Mouse (Mus musculus) activated CD4-positive, CD25-positive, alpha-beta regulatory T cell, adult 4 months (primary cell): ENCODE measurements around the gene Rnf220. TPM values are rescaled to one million over a fixed set of nuclear protein-coding genes. Genes with fewer than 3 reads are reported as not detected.

ENCODE experiments used
- ATAC-seq: one replicate; pipeline ENCODE4 v1.8.0; 2017
- polyA plus RNA-seq, 2 experiments: library from polyadenylated mRNA; unstranded; fragments of 100-300 nt; shearing (Covaris generic); gene quantifications; one replicate each; pipeline ENCODE4 v1.2.1; 2017

The Rnf220 gene
- polyA plus RNA-seq, 2 experiments from 2014 or later = 14.1 to 19.8 TPM

DNA sequence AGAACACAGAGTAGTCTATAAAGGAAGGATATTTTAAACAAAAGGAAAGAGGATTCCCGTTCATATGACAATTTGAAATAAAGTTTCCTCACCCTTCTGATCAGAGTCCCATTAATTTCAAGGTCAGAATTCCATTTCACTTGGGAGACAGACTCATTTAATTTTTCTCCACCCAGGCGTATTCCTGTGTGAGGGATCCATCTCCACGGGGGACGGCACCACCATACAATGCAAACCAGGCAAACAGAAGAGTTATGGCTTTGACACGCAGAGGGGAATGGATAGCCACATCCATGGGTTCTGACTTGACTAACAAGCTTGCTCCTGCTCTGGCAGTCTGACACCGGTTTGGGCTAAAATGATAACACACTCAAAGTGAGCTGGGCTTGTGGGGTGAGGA, 9.4 kb downstream of the Rnf220 start:
- ATAC-seq = no peak

DNA sequence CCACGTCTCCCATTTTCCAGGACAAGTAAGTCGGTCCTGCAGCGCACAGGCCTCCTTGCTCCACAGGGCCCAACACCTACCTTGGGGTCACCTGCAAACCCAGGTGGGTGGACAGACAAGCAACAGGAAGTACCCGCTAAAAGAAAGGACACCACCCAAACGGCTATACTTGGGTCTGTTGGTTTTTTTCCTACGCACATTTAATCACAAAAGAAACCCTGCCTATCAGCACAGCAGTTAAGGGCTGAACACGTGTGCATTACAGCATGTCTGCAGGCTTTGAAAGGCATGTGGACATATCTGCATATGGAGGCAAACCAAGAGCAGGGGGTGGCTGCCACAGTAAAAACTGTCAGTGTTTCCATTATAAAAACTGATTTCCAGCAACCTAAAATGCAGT, 10.7 kb downstream of the Rnf220 start:
- ATAC-seq = no peak

DNA sequence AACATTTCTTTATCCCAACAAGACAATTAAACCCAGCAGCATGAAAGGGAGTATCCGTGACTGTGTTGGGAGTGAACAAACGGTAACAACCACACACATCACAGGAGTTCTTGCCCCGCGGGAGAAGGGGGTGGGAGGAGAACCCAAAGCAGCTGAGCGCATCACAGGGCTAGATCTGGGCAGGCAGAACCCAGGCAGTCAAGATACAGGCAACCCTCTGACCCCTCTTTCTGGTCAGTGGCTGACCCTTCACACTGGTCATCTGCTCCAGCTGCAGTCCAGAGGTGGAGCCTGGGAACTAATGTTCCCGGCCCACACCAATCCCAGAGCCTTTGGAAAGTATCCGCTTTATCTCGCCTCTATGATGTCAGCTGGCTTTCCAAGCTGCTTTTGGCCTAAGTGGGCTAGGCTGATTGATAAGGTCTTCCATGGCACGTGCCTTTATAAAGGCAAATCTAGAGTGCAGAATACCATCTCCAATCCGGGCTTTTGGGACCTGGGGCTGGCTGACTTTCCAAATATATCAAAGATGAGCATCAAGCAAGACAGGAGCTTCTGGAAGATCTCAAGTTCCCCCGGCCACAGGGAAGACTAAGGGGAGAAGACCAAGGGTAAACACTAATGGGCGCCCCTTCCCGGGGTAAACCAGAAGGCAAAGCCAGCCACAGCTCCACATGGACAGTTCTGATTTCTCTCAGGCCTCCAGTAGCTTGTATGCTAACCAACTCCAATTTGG, 11.6 kb downstream of the Rnf220 start:
- no peak for ATAC-seq

DNA sequence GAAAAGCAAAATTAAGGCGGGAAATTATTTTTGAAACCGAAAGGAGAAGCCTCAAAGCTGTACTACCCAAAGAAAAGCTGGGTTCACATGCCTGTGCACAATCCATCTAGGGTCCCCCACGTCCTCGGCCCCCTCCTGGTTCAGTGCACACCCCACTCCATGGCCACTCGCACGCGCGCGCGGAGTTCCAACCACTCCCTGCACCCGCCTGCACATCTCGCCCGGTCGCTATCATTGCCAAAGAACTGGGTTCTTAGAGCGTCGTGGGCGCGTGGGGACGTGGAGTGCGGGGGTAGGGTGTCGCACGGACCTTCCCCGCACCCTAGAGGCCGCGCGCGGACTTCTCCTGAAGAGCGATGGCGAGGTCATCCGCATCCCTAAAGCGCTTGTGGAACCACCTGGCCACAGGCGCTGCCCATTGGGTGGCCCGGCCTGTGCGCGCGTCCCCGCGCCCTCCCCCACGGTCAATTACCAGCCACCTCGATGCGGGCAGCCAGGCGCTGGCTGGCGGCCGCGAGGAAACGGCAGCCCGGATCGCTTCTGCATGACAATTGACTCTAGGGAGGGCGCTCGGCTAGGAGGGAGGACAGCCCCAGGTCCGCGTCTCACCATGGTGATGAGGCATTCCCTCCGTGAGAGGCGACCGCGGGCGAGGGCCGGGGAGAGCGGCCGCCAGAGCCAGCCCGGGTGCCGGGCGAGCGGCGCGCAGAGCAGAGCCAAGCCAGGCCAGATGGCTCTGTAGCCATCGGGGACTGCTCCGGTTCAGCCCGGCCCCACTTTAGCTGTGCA, 12.4 kb downstream of the Rnf220 start:
- no peak for ATAC-seq

DNA sequence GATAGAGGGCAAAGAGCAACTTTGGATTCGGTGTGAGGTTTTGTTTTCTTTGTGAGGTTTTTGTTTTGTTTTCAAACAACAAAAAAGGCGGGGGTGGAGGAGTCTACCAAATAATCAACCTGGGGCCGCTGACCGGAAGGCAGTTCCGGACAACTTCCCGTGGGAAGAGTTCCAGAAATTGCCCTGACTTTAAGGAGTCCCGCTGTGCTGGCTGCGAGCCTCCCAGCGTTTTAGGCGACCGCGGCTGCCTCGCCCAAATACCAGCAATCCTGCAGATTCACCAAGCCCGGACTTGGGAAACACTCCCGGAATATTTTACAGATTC, 13.0 kb downstream of the Rnf220 start:
- ATAC-seq = no peak

DNA sequence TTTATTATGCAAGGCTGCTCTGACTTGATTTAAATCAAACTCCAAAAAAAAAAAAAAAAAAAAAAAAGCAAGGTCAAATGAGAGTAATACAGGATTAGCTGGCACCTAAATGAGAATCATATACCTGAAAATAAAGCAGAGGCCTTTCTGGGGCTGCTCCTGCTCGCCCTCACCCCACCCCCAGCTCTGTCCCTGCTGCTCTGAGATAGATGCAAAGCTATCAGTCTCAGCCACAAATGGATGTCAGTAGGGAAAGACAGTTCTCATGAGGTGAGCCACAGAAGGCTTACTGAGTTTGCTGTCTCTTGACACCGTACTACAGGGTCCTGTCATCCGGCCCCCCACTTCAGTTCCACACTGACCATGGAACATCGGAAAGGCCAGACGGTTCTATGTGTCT, 14.7 kb downstream of the Rnf220 start:
- ATAC-seq = no peak

DNA sequence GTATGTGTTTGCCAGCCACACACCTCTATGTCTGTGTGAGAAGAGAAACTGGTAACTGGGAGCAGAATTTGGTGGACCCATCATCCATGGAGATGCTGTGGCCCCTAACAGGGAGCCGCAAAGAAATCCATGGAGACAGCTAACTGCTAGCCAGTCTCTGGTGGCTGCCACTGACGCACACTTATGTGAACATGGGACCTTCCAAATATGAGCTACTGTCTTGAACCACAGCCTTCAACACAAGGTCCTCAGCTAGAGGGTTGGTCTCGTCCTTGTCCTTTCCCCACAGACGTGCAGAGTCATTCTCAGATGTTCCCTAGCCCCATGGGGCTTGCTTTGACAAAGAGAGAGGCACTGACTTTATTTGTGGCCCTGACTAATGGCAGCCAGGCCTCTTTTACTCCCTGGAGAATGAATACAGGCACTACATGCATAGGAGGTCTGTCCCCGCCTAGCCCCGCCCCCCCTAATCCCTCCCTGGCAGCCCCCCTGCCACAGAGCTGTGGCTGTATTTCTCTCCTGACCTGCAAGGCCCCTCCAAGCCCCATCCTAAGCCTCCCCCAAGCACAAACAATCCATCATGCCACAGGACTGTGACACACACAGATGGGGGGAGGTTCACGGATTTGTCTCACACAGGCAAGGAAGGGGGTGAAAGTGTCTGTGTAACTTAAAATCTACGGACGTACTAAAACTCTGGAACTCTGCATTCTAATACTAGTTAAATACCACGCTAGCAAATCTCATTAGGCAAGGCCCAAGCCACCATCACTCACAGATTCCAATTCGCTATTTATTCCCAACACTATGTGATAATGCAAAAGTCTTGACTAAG, 16.0 kb downstream of the Rnf220 start:
- no peak for ATAC-seq

DNA sequence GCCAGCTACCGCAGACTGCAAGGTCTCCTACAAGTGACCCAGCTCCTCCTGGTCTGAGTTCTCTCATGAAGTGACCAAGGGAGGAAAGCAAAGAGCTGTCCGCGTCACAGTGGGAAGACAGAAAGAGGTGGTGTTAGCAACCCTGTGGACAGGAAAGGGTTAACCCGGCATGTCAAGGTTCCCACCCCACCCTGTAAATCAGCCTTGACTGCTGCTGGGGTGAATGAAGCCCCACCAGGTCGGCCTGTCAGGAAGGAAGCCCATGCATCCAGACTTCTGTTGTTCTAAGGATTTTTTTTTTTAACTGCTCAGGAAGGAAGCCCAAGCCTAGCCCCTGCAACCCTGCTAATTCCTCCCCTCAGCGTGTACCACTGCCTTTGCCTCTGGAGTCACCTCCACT, 16.9 kb downstream of the Rnf220 start:
- no peak for ATAC-seq

DNA sequence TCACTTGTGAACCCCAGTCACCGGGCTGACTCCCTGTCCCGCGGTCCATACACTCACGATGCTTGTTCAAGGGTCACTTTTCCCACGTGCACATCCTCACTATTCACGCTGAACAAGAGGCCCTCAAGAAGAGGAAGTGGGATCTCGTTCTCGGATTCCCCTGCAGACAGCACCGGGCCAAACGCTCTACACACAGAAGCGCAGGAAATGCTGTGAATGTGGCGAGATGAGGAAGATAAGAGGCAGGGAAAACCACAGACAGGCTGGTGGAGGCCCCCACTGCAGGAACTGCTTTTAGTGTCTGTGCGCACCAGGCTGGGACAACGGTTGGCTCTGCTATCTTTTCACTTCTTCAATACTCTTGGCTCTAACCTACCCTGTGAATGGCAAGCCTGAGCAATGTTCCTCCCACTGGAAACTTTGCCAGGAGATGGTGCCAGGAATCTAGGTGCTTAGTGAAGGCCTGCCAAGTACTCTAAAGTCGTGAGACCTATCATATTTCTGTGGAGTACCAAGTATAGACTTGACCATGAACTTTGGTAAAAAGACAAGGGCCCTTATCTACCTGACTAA, 18.7 kb downstream of the Rnf220 start:
- ATAC-seq = no peak

DNA sequence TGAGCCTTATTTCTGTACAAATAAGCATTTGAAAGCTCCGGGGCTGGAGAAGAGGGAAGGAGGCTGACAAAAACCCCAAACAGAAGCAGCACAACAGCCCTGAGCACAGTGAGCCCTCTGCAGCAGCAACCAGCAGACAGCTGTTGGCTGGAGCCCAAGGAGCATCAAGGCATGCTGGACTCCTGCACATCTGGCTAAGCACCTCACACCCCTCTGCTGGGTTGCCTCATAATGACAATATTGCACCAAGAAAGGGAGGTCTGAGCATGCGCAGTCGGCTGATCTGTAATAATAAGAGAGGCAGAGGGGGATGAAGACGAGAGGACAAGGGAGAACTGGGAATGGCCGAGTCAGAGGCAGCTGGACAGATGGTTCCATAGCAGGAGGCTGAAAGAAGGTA, 19.5 kb downstream of the Rnf220 start:
- no peak for ATAC-seq

DNA sequence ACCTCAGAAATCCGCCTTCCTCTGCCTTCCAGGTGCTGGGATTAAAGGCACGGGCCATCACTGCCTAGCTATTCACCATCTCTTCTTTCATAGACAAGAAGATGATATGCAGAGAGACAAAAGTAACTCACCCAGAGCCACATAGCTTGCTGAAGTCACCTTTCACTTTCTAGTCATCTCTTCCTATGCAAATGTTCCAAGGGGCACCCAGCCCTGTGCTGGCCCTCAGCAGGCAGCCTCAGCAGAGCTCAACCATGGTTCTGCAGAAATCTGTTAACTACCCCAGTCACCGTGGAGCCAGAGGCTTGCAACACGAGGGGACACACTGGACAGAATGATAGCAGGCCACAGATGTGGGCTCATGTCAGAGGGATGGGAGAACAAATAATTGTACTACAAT, 20.1 kb downstream of the Rnf220 start:
- no peak for ATAC-seq

DNA sequence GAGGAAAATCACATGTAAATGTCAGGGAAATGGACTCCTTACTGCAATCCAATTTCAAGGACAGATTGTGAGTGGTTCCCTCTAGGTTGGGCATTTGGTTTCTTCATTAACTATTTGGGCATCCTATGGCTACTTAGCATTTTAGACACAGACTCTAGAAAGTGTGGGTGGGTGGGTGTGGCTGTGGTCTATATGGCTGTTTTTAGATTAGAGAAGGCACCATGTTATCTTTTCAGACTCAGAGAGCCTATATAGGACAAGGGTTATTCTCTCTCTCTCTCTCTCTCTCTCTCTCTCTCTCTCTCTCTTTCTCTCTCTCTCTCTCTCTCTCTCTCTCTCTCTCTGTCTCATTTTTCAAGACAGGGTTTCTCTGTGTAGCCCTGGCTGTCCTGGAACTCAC, 20.5 kb downstream of the Rnf220 start:
- no peak for ATAC-seq

DNA sequence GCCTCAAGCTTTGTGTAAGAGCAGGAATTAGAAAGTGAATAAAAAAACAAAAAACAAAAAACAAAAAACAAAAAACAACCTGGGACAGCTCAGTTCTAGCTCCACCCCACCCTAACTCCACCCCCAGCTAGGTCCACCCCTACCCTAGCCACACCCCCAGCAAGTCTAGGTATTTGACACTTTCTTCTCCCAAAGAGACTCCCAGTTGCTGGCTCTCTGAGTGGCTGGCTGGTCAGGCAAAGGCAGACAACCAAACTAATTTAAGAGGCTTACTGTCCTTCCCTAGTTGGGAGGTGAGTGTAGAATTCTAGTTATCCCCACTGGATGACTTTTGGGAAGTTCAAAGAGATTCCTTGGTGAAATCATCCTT, 22.9 kb downstream of the Rnf220 start:
- no peak for ATAC-seq

DNA sequence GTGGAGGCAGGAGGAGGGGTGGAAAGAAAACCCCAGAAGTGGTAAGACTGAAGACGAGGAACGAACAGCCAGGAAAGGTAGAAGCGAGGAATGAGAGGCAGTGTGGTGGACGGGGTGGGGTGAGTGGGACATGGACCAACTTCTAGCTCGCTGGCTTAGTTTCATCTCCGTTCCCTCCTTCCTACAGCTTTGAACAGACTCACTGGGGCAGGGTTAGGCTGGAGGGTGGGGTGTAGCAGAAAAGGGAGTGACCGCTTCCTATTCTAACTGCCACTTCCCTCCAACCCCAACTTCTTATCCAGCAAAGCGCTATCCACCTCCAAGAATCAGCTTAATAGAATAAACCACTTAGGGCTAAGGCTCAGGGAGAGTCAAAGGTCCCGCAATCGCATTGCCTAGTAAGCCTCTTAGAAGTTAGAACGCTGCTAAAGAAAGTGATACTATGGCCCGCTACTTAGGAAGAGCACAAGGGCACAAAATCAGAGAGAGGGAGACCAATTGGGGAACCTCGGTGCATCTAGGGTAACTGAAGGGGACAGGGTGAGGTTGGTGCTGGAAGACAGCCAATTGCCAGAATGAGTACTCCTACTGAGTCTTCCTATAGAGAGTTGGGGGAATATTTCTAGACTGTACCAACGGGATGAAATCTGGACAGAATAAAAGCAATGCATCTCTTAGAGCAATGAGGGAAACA, 23.4 kb downstream of the Rnf220 start:
- ATAC-seq = no peak

DNA sequence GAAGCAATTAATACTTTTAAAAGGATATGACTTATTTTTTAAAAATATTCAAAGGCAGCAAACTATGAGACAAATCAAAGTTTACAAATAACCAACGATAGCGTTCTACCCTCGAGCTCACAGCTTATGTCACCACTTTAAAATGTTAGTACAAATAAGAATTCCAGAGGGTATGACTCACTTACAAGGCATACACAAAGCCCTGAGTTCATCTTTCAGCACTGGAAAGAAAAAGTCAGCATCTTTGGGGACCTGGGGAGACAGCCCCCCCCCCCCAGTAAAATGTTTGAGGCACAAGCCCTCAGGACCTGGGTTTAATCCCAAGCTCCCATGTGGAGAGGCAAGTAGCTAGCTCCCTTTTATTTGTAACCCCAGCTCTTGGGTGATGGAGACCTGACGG, 27.4 kb downstream of the Rnf220 start:
- no peak for ATAC-seq

DNA sequence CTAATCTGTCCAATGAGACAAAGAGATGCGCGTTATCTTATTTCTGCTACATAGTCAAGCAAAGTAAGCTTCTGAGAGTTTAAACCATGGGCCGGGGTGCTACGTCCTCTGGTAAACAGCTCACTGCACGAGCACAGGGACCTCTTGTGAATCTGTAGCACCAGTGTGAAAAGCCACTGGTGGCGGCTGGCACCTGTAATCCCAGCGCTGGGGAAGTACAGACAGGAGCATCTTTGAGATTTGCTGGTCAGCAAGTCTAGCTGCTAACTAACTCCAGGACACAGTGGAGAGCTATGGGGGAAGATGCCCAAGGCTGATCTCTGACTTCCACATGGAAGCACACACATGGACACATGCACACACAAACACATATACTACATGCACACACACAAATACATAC, 28.9 kb downstream of the Rnf220 start:
- ATAC-seq = no peak

DNA sequence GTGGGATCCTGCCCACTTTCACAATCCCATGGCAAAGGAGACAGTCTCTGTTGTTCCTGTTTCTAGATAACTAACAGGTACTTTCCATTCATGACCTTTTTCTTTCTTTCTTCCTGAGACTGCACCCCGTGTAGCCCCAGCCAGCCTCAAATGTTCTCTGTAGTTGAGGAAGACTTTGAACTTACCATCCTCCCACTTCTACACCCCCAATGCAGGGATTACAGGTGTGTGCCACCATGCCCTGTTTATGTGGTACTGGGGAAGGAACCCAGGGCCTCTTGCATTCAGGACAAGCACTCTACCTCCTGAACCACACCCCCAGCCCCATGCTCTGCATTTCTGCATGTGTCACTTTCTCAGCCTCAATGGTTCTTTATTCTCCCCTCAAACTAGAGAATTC, 47.7 kb downstream of the Rnf220 start:
- peak; percentile 43 for ATAC-seq

DNA sequence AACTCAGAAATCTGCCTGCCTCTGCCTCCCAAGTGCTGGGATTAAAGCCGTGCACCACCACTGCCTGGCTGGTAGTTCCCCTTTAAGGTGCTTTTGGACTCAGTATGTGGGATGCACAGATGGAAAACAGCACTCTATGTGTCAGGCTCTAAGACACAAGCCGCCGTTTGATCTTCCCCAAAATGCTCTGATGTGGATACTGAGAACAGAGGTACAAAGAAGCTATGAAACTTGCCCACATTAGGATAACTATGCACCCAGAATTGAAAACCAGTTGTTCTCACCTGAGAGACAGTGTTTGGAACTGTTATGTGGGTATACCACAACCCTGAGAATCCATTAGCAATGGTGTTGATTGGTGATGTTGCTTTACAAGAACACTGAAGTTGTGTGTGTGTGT, 48.9 kb downstream of the Rnf220 start:
- no peak for ATAC-seq

DNA sequence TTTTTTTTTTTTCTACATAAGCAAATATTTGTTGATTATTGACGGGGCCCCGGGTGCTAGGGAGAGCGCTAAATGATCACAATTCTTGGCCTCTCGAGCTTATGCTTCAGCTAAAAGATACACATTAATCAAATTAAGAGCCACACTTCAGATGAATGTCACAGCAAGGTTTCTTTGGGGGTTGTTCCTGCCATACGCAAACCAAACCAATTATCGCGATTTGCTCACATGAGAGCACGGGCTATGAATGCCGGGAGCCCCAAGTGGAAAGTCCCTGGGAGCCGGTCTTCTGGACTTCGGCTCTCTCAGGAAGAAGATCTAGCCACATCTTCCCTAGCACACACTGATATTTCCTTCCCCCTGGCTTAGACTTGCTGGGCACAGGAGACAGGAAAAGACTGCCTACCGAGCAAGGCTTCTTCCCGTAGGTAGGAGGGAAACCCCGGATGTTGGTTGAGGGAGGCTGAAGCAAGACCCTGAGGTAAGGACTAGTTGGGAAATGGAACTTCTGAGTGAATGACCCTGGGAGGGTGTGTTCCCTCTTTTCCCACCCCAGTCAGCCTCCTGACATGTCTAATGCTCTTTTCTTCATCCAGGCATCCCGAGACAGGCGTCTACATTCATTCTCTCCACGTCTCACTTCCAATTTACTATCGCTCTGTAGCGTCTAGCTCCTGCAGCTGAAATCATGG, 51.2 kb downstream of the Rnf220 start:
- no peak for ATAC-seq

DNA sequence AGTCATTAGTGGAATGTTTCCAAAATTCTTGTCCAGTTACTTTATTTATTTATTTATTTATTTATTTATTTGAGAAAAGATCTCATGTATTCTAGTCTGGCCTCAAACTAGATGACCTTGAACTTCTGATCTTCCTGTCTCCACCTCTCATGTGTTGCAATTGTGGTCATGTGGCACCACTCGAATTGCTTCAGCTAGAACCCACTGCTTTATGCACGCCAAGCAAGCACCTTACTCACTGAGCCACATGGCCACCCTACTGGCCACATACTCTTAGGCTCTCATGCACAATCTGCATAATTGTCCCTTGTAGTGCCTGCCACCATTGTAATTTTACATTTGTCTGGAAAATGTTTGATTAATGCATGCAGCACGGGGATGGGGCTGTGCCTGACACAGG, 57.9 kb downstream of the Rnf220 start:
- no peak for ATAC-seq

DNA sequence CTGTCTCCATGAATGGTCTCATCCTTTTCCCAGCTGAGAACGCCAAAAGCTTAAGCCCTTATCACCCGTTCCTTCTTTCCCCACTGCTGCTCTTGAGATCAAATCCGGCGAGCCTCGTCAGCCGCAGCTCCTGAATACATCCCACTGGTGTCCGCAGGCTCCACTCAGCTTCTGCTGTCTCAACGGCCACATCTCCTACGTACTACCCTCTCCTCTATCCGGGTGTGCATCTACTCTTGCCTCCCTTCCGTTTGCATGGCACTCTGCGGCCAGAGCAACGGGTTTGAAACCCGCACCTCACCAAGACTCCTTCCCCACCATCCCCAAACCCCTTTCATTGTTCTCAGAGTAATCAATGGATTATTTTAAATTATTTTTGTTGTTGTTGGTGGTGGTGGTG, 58.8 kb downstream of the Rnf220 start:
- no peak for ATAC-seq

DNA sequence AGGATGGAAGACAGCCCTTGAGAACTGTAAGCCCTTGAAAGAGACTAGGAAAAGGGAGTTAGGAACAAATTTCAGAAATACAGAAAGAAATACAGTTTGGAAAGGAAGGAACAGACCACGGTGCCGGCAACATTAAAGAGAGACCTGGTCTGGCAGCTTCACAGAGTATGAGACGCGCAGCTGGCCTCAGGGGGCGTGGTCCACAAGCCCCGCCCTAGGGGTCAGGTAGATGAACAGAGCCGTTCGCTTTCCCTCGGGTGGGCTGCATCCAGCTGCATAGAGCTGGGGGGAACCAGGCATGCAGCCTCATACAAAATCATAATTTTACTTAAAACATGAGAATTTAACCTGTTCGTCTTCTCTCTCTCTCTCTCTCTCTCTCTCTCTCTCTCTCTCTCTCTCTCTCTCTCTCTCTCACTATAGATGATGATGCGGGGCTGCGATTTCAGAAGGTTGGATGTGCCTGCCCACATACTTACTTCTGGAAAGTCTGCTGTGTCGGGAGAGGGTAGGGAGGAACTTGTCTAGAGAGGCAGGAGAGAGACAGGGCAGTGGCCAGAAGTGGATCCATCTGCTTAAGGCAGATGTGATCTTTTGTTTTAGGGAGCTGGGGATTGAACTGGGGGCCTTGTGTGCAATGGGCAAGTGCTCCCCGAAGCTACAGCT, 59.7 kb downstream of the Rnf220 start:
- no peak for ATAC-seq
